ENCODE assay signal across 8 mouse cellular contexts in genomic region chr9:21265000-21265561, GRCm38 (mm10). TPM values are rescaled to one million over a fixed set of nuclear protein-coding genes. Genes with fewer than 3 reads are reported as not detected.
DNase-seq lines count a peak whose midpoint lies in the region; ATAC-seq lines count a peak whose summit lies in the region.

TSS of gene Atg4d (plus strand) at chr9:21265293.

- peaks cover 11% of the 10 kb centered on the region; the same call in 1 of the 2 replicates for H3K36me3 ChIP-seq in hindbrain, embryonic 16.5 days (ENCODE audit: control insufficient read depth, insufficient read depth, low read length)
- H3K36me3 ChIP-seq in macrophage (ENCODE audit: inconsistent target), result peaks cover 22% of the 10 kb centered on the region; the same call in 1 of the 2 replicates

- H3K27ac ChIP-seq in hindbrain, embryonic 16.5 days (ENCODE audit: low read depth, low read length), result peak within 1 kb of the TSS; percentile 84
- H3K27ac ChIP-seq in macrophage, result peak within 1 kb of the TSS; percentile 12; the same call in 1 of the 2 replicates

- H3K9me3 ChIP-seq in hindbrain, embryonic 16.5 days (ENCODE audit: control insufficient read depth, low read length), result no peaks in the 10 kb centered on the region

- peak within 1 kb of the TSS; percentile 92 for H3K4me2 ChIP-seq in hindbrain, embryonic 16.5 days (ENCODE audit: low read length)

- H3K4me1 ChIP-seq in hindbrain, embryonic 16.5 days (ENCODE audit: control insufficient read depth, insufficient read depth, low read depth, low read length), result peaks cover 20% of the 10 kb centered on the region

- H3K79me2 ChIP-seq in macrophage (ENCODE audit: inconsistent target), result peaks cover 20% of the 10 kb centered on the region

- H3K9ac ChIP-seq in hindbrain, embryonic 16.5 days (ENCODE audit: low read depth, low read length), result peak within 1 kb of the TSS; percentile 88

- H3K4me3 ChIP-seq in hindbrain, embryonic 16.5 days (ENCODE audit: low read length), result peak within 1 kb of the TSS; percentile 80
- H3K4me3 ChIP-seq in macrophage (ENCODE audit: inconsistent target), result peak within 1 kb of the TSS; percentile 78

- H3K27me3 ChIP-seq in hindbrain, embryonic 16.5 days (replicated peaks; ENCODE audit: control insufficient read depth, insufficient read depth, low read length), result no peaks in the 10 kb centered on the region

- peak; percentile 98 for ATAC-seq in hindbrain, embryonic 16.5 days

- DNase-seq in WW6 (ENCODE audit: low read depth, low spot score), result peak; percentile 95
- DNase-seq in cerebellum, postnatal 4 days (ENCODE audit: low spot score in 2 of 2), result peak; percentile 97 to 98
- peak; percentile 99 for DNase-seq in gastrocnemius, adult 18-20 months (ENCODE audit: low spot score)
- peak; percentile 95 to 98 for DNase-seq in left cerebral cortex, adult 18-20 months (ENCODE audit: low spot score in 2 of 2)
- peak; percentile 98 for DNase-seq in right cerebral cortex, adult 18-20 months
- peak; percentile 90 for DNase-seq in urinary bladder, postnatal 10 days (ENCODE audit: low spot score)

- under 1% methylated on average over 43 of the region's 49 CpGs for WGBS in hindbrain, embryonic 16.5 days
- WGBS in macrophage (ENCODE audit: missing documents), result under 1% methylated on average over 41 of the region's 49 CpGs

RNA-seq across cellular contexts. Expression of gene Atg4d, which starts in this region (rescaled TPM):
- 10 to 100 TPM; 64.7 to 67.6 TPM for total RNA-seq in gastrocnemius, adult 18-20 months (2021)
- polyA plus RNA-seq in hindbrain, embryonic 16.5 days (2015; fragmentation: Nextera tagmentation; extraction: Ambion mirVana), result 52.6 and 52.8 TPM in 2 replicates
- total RNA-seq in left cerebral cortex, adult 18-20 months (2021), result 10 to 100 TPM; 46.4 to 49.9 TPM
- total RNA-seq in macrophage (2018; cell fraction: chromatin; rRNA removed), result 10 to 100 TPM; 13.3 to 67.7 (median 37.2) TPM
- total RNA-seq in macrophage (2018; cell fraction: cytosol; rRNA removed), result 10 to 100 TPM in 25 of 26 experiments, 1 to 10 TPM in 1; 9.9 to 21.9 (median 15.1) TPM
- 10 to 100 TPM; 10.5 to 54.0 (median 24.5) TPM for total RNA-seq in macrophage (2018; cell fraction: nucleus; rRNA removed)
- polyA plus RNA-seq in macrophage (2018), result 4.0 to 14.4 TPM (median 12.6 TPM) in 3 replicates

Comparison
In these comparisons a context has a peak if more than half of its experiments do, and no peak if none do; other contexts are left out.
1. Peak in every context shown above with its lines: DNase-seq, ATAC-seq, H3K4me3 ChIP-seq and H3K27ac ChIP-seq.